Mouse (Mus musculus) stomach, postnatal 0 days (tissue): ENCODE data around the gene Olfr743. TPM values are rescaled to one million over a fixed set of nuclear protein-coding genes. Genes with fewer than 3 reads are reported as not detected.
"Not testable (repeated sequence)": the region's sequence is repeated elsewhere in the genome, so short reads cannot be mapped to it uniquely, and the experiment has no call there.

Experiments used
- ATAC-seq: fragments of 200-750 bp; cut with Nextera tagmentation; 2 replicates; pipeline ENCODE4 v1.8.0; 2017; ENCODE audit not compliant: low FRiP score, low TSS enrichment
- DNase-seq: peaks from one replicate; pipeline ENCODE4 v3.0.0-alpha.2; 2016; ENCODE audit warnings: low spot score
- H3K27ac ChIP-seq: fragments of 300-500 bp; sonication (generic); replicated peaks from 2 replicates; pipeline ENCODE4 v1.5.1; 2014; ENCODE audit warnings: mild to moderate bottlenecking, control low read depth
- H3K27me3 ChIP-seq: fragments of 300-500 bp; sonication (generic); 2 replicates; pipeline ENCODE4 v1.6.1; 2014; ENCODE audit warnings: low read length; ENCODE audit not compliant: control insufficient read depth, insufficient read depth
- H3K36me3 ChIP-seq: fragments of 300-500 bp; sonication (generic); 2 replicates; pipeline ENCODE4 v1.6.1; 2014; ENCODE audit warnings: low read length, mixed read lengths; ENCODE audit not compliant: control insufficient read depth, insufficient read depth
- H3K4me1 ChIP-seq: fragments of 300-500 bp; sonication (generic); replicated peaks from 2 replicates; pipeline ENCODE4 v1.6.1; 2014; ENCODE audit warnings: antibody characterized with exemption; ENCODE audit not compliant: control insufficient read depth, insufficient read depth
- H3K4me2 ChIP-seq: fragments of 300-500 bp; sonication (generic); replicated peaks from 2 replicates; pipeline ENCODE4 v1.6.1; 2014; ENCODE audit warnings: low read depth, mild to moderate bottlenecking, control low read depth, moderate library complexity
- H3K4me3 ChIP-seq: fragments of 300-500 bp; sonication (generic); 2 replicates; pipeline ENCODE4 v1.5.1; 2014; ENCODE audit warnings: low read depth, low read length, control low read depth
- H3K9ac ChIP-seq: fragments of 300-500 bp; sonication (generic); 2 replicates; pipeline ENCODE4 v1.6.1; 2014; ENCODE audit warnings: mild to moderate bottlenecking, low read length, control low read depth, mixed read lengths
- H3K9me3 ChIP-seq: fragments of 300-500 bp; sonication (generic); 2 replicates; pipeline ENCODE4 v1.6.1; 2016; ENCODE audit warnings: low read length; ENCODE audit not compliant: control insufficient read depth
- CTCF ChIP-seq: IDR thresholded peaks from 2 replicates; pipeline ENCODE4 v1.5.1; 2016; ENCODE audit warnings: antibody characterized with exemption, low read depth, mild to moderate bottlenecking, moderate library complexity
- EP300 ChIP-seq: optimal IDR thresholded peaks from 2 replicates; pipeline ENCODE3; 2016; ENCODE audit warnings: antibody characterized with exemption
- WGBS: fragments of 180-500 bp; shearing (Covaris S2); extraction: QIAGEN DNeasy Blood & Tissue Kit; methylation state at CpG from one replicate; pipeline ENCODE4 v1.1.7; 2014; 5-methylcytosine and 5-hydroxymethylcytosine counted together
- polyA plus RNA-seq: library from polyadenylated mRNA; unstranded; fragments of >200 nt; fragmentation: Nextera tagmentation; extraction: Ambion mirVana; gene quantifications from 2 replicates; pipeline ENCODE4 v1.2.1, GENCODE M21; 2015

Gene Olfr743
- not detected in 2 replicates for polyA plus RNA-seq

DNA sequence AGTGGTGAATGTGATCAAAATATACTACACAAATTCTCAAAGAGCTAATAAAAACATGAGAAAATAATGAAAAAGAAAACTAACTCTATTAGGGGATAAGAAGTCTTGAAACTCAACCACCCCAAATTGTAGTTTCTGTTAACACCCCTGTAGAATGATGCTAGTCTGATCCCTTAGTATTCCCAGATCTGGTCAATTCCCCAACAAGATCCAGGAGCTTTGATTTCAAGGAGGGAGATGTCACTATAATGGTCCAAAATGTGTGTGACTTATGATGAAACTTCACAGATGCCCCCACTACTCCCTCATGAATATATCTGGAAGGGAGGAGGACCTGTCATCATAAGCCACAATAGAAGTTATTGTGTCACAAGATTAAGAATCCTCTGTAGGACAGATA lies at the start of gene Olfr743:
Gene Olfr743, plus strand, starts transcription at position 301 of the 400 bp plus-strand sequence.
- H3K27me3 ChIP-seq, result no peaks in the 10 kb centered on the region
- no peaks in the 10 kb centered on the region for H3K9me3 ChIP-seq
- DNase-seq (no peak), ATAC-seq (no peak)
- H3K36me3 ChIP-seq, result no peaks in the 10 kb centered on the region
- no peak within 1 kb of the TSS for H3K9ac ChIP-seq
- TF ChIP-seq EP300 (no peak), CTCF (no peak)
- no peaks in the 10 kb centered on the region for H3K4me1 ChIP-seq
- H3K27ac ChIP-seq, result no peak within 1 kb of the TSS
- no peak within 1 kb of the TSS for H3K4me3 ChIP-seq
- no peak within 1 kb of the TSS for H3K4me2 ChIP-seq

DNA sequence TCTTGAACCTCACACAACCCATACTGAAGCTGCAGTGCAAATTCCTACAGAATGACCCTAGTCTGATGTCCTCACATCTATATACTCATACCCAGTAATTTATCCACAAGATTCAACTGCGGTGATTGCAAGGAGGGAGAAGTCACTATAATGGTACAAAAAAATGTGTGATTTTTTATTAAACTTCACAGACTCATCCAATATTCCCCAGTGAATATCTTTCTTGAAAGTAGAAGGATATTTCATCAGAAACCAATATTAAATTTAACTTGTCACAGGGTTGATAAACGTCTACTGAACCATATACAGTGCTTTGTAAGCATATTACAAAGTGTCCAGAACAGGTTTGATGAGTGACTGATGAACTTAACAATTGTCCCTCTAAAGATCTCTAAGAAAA lies 49.2 kb upstream of the Olfr743 start, which contains the start of gene Olfr741:
Gene Olfr741, plus strand, starts transcription at position 301 of the 400 bp plus-strand sequence.
- WGBS, result 74% methylated on average over 2 of the region's 2 CpGs
- Histone ChIP-seq H3K27ac (no peak within 1 kb of the TSS), H3K4me2 (no peak within 1 kb of the TSS), H3K4me3 (no peak within 1 kb of the TSS), H3K9ac (no peak within 1 kb of the TSS), H3K4me1 (no peaks in the 10 kb centered on the region), H3K27me3 (no peaks in the 10 kb centered on the region), H3K36me3 (no peaks in the 10 kb centered on the region), H3K9me3 (no peaks in the 10 kb centered on the region)
- TF ChIP-seq EP300, result no peak
- TF ChIP-seq CTCF, result no peak
- ATAC-seq (no peak), DNase-seq (no peak)

DNA sequence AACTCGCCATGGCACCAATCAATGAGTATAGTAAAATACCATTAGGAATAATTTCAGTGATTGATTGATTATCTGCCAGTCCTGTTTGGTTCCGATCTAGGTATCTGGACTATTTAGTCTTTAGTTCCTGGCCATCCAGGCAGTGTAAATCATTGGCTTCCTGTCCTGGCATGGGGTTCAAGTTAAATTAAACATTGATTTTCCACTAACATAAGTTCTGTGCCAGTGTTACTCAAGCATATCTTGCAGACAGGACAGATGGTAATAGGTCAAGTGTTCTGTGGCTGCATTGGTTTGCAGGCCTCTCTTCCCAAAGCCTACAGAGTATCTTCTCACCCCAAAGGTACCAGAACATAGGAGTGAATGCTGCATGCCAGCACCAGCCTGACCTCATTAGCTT lies 43.2 kb upstream of the Olfr743 start:
- H3K27ac ChIP-seq, result no peak overlapping the region
- H3K9ac ChIP-seq, result no peak overlapping the region
- no peak for ATAC-seq
- H3K4me3 ChIP-seq, result no peak overlapping the region
- TF ChIP-seq CTCF (no peak), EP300 (no peak)
- no peak for DNase-seq
- H3K4me1 ChIP-seq, result no peaks in the 10 kb centered on the region
- no peaks in the 10 kb centered on the region for H3K36me3 ChIP-seq
- WGBS, result 66% methylated on average over 2 of the region's 2 CpGs
- H3K9me3 ChIP-seq, result no peaks in the 10 kb centered on the region
- no peak overlapping the region for H3K4me2 ChIP-seq
- H3K27me3 ChIP-seq, result no peaks in the 10 kb centered on the region

DNA sequence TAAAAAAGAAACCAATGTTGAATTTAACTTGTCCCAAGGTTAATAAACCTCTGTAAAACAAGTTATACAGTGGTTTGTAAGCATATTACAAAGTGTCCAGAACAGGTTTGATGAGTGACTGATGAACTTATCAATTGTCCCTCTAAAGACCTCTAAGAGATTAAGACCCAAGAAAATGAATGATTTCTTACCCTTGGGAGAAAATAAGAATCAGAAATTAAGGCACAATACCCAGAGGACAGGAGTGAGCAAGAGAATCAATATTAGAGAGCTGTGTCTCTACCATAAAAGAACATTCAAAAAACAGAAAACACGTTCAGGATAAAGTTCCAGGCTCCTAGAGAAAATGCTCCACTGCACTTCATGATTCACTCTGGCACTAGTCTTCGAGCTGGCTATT lies 18.3 kb upstream of the Olfr743 start, which contains the start of gene Olfr742:
Gene Olfr742, plus strand, starts transcription at position 301 of the 400 bp plus-strand sequence.
- H3K4me3 ChIP-seq, result no peak within 1 kb of the TSS
- ATAC-seq (no peak), DNase-seq (no peak)
- no peak for TF ChIP-seq EP300
- no peak for TF ChIP-seq CTCF
- H3K27me3 ChIP-seq, result no peaks in the 10 kb centered on the region
- no peaks in the 10 kb centered on the region for H3K4me1 ChIP-seq
- H3K4me2 ChIP-seq, result no peak within 1 kb of the TSS
- no peaks in the 10 kb centered on the region for H3K36me3 ChIP-seq
- no peak within 1 kb of the TSS for H3K27ac ChIP-seq
- no peaks in the 10 kb centered on the region for H3K9me3 ChIP-seq
- no peak within 1 kb of the TSS for H3K9ac ChIP-seq
- WGBS, result 49% methylated on average over 2 of the region's 2 CpGs

DNA sequence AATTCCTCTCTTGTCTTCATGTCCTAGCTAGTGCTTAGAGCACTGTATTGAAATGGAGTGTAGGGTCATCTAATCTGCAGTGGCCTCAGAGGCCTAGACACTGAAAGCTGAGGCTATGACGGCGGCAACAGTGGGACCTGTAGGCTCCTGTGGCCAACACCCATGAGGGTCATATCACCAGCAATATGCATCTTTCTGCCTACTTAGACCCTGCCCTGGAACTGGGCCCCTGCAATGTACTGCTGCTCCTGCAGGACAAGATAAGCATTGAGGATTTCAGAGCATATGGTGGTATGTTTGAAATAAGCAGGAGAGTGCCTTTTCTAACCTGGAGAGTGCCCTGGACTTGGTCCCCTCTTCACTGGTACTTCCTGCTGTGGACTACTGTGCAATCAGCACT lies 31.1 kb downstream of the Olfr743 start:
- ATAC-seq, result no peak
- no peaks in the 10 kb centered on the region for H3K27me3 ChIP-seq
- no peak overlapping the region for H3K27ac ChIP-seq

DNA sequence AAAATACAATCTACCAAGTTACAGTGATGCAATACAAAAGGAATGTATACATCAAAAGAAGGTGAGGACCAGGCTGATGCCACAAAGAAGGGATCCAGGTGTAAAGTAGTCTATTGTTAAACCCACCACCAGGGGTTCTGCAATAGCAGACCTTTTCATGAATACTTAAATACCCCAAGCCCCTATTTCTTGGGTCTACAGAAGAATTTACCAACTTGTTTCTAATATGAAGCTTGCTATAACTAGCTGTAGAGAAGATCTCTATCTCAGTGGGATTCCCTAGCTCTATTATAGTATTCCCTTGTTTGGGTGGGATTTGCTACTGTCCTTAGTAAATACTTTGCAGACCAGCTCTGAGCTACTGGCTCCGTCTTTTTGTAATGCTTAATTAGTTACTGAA lies 51.4 kb downstream of the Olfr743 start:
- not testable (repeated sequence) for H3K36me3 ChIP-seq, H3K9ac ChIP-seq, H3K9me3 ChIP-seq, ATAC-seq, H3K27me3 ChIP-seq, H3K4me2 ChIP-seq, DNase-seq, H3K4me3 ChIP-seq, H3K4me1 ChIP-seq, H3K27ac ChIP-seq
- WGBS, result 80% methylated on average over 1 of the region's 1 CpGs

More for the DNA sequence above, 31.1 kb downstream of the Olfr743 start:
- H3K9ac ChIP-seq, result no peak overlapping the region
- H3K9me3 ChIP-seq, result no peaks in the 10 kb centered on the region
- 88% methylated on average over 2 of the region's 2 CpGs for WGBS
- no peaks in the 10 kb centered on the region for H3K36me3 ChIP-seq
- H3K4me3 ChIP-seq, result no peak overlapping the region
- TF ChIP-seq EP300, result no peak
- TF ChIP-seq CTCF, result no peak
- DNase-seq, result no peak
- H3K4me2 ChIP-seq, result no peak overlapping the region
- H3K4me1 ChIP-seq, result no peaks in the 10 kb centered on the region

Other genes starting within 250 kb of the Olfr743 start
- not detected in 2 replicates for gene Olfr732, start 237.6 kb upstream of the Olfr743 start, polyA plus RNA-seq
- gene Olfr733, start 220.3 kb upstream of the Olfr743 start, polyA plus RNA-seq, result not detected in 2 replicates
- gene Olfr734, start 195.1 kb upstream of the Olfr743 start, polyA plus RNA-seq, result not detected in 2 replicates
- gene Olfr735, start 173.0 kb upstream of the Olfr743 start, polyA plus RNA-seq, result not detected in 2 replicates
- gene Tlr11, start 163.9 kb upstream of the Olfr743 start, polyA plus RNA-seq, result 0.04 TPM in 1 of 2 replicates, not detected in the other
- not detected in 2 replicates for gene Olfr736, start 140.7 kb upstream of the Olfr743 start, polyA plus RNA-seq
- not detected in 2 replicates for gene Olfr738, start 114.3 kb upstream of the Olfr743 start, polyA plus RNA-seq
- gene Olfr739, start 103.2 kb upstream of the Olfr743 start, polyA plus RNA-seq, result not detected in 2 replicates
- gene Olfr740, start 76.3 kb upstream of the Olfr743 start, polyA plus RNA-seq, result 0.02 TPM in 1 of 2 replicates, not detected in the other
- gene Olfr741, start 49.1 kb upstream of the Olfr743 start, polyA plus RNA-seq, result 0.02 TPM in 1 of 2 replicates, not detected in the other
- gene Olfr742, start 18.2 kb upstream of the Olfr743 start, polyA plus RNA-seq, result not detected in 2 replicates
- not detected in 2 replicates for gene Olfr744, start 93.0 kb downstream of the Olfr743 start, polyA plus RNA-seq
- gene Olfr745, start 117.5 kb downstream of the Olfr743 start, polyA plus RNA-seq, result 0.08 TPM in 1 of 2 replicates, not detected in the other
- gene Olfr746, start 125.2 kb downstream of the Olfr743 start, polyA plus RNA-seq, result not detected in 2 replicates
- gene Olfr747, start 171.4 kb downstream of the Olfr743 start, polyA plus RNA-seq, result not detected in 2 replicates
- gene Olfr748, start 185.5 kb downstream of the Olfr743 start, polyA plus RNA-seq, result not detected in 2 replicates
- not detected in 2 replicates for gene Olfr749, start 223.3 kb downstream of the Olfr743 start, polyA plus RNA-seq